Mouse (Mus musculus): ENCODE results near the gene Eif4e.
A peak's percentile ranks its signal among the peaks of the same experiment; 100 is the strongest.

Gene Eif4e

GRCm38 (mm10) chr3:138560886-138561285 is 34.9 kb downstream of the Eif4e start:
- peak; percentile 27 for DNase-seq (ENCODE audit: extremely low spot score, low spot score)

- DNase-seq (ENCODE audit: extremely low spot score, low spot score), result no peak
Measured at GRCm38 (mm10) chr3:138578867-138579266, 52.9 kb downstream of the Eif4e start.

- DNase-seq (ENCODE audit: extremely low spot score, low spot score), result no peak
Measured at GRCm38 (mm10) chr3:138586213-138586612, 60.2 kb downstream of the Eif4e start.

GRCm38 (mm10) chr3:138587137-138587536 is 61.2 kb downstream of the Eif4e start:
- DNase-seq (ENCODE audit: extremely low spot score, low spot score), result no peak

- DNase-seq (ENCODE audit: extremely low spot score, low spot score), result no peak
Measured at GRCm38 (mm10) chr3:138588001-138588400, 62.0 kb downstream of the Eif4e start.

GRCm38 (mm10) chr3:138591002-138591401 is 65.0 kb downstream of the Eif4e start:
- DNase-seq (ENCODE audit: extremely low spot score, low spot score), result no peak

GRCm38 (mm10) chr3:138591806-138592365 is 65.9 kb downstream of the Eif4e start:
- no peak for DNase-seq (ENCODE audit: extremely low spot score, low spot score)

GRCm38 (mm10) chr3:138593131-138593530 is 67.2 kb downstream of the Eif4e start:
- no peak for DNase-seq (ENCODE audit: extremely low spot score, low spot score)

- no peak for DNase-seq (ENCODE audit: extremely low spot score, low spot score)
Measured at GRCm38 (mm10) chr3:138593911-138594310, 67.9 kb downstream of the Eif4e start.

- no peak for DNase-seq (ENCODE audit: extremely low spot score, low spot score)
Measured at GRCm38 (mm10) chr3:138601076-138601475, 75.1 kb downstream of the Eif4e start.

GRCm38 (mm10) chr3:138605132-138605531 is 79.2 kb downstream of the Eif4e start:
- no peak for DNase-seq (ENCODE audit: extremely low spot score, low spot score)

GRCm38 (mm10) chr3:138608665-138609064 is 82.7 kb downstream of the Eif4e start:
- no peak for DNase-seq (ENCODE audit: extremely low spot score, low spot score)

All from neural tube, embryonic 10.5 days (tissue).